Mouse (Mus musculus): ENCODE measurements around the gene Dph1. TPM values are rescaled to one million over a fixed set of nuclear protein-coding genes. Genes with fewer than 3 reads are reported as not detected.

Gene Dph1
- total RNA-seq, 2 experiments from 2014 or later = 0.58 to 4.5 TPM

DNA sequence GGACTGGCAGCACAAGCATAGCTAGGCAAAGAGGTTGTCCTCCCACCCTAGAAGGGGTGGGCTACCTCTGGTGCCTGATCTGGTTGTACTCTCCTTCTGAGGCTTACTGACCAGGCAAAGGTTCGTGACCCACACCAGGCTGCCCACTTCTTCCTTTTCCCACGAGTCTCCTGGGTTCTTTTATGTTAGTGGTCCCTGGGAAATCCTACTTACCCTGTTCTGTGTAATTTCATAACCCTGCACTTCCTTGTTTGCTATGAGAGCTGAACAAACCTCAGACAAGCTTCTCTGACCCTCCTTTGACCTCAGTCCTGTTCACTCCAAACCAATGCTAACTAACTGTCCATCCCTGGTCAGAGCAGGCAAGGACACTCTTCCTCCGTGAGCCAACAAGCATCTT is 50.0 kb downstream of the Dph1 start:
- ATAC-seq (replicated peaks; ENCODE audit: low FRiP score, poor library complexity, severe bottlenecking) = no peak

DNA sequence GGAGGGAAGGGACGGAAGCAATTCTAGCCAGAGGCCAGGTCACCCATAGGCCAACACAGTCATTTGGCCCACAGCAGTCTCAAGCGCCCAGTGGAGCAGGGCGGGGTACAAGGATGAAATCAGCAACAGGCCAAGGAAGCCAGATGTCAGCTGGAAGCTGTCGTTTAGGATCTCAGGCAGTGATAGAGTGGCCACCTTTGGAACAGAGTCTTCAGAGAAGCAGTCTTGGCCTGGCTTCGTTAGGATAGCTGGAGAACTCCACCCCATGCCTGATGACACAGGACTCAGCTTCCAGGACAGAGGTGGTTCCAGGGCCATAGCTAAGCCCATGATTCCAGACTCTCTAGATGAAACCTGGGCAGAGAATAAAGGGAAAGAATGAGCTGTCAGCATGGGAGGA is 50.6 kb downstream of the Dph1 start:
- no peak for ATAC-seq (replicated peaks; ENCODE audit: low FRiP score, poor library complexity, severe bottlenecking)

GRCm38 (mm10) chr11:75139122-75139963 is 51.7 kb downstream of the Dph1 start:
- no peak for ATAC-seq (replicated peaks; ENCODE audit: low FRiP score, poor library complexity, severe bottlenecking)

DNA sequence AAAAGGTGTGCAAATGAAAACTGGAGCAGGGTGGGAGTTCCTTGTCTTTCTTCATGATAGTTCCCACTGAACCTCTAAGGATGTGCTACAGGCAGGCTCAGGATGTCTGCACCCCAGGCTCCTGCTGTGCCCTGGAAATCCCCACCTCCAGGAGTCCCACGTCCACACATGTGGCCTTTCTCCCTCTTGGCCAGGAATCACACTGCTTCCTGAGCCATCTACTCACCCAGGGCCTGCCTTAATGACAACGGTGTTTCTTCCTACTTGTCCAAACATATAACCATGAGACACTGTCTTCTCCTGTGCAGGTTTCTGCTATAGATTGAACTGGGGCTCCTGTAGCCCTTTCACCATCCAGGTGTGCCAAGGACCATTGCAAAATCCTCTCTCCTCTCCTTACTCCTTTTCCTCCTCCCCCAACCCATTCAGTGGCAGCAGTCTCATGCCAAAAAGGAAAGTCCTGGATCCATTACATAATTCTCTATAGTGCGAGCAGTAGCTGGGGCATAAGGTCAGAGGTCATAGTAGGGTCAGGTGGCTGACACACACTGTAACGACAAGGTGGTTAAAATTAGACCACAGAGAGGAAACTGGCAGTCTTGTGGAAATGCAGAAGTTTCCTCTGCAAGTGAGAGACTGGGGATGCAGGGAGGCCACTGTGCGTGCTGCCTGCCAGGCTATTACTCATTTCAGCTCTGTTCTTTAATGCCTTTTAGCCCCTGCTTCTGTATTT is 54.2 kb downstream of the Dph1 start:
- no peak for ATAC-seq (replicated peaks; ENCODE audit: low FRiP score, poor library complexity, severe bottlenecking)

GRCm38 (mm10) chr11:75135358-75135757 is 55.7 kb downstream of the Dph1 start:
- no peak for ATAC-seq (replicated peaks; ENCODE audit: low FRiP score, poor library complexity, severe bottlenecking)

- no peak for ATAC-seq (replicated peaks; ENCODE audit: low FRiP score, poor library complexity, severe bottlenecking)
Measured at GRCm38 (mm10) chr11:75134485-75135068, 56.5 kb downstream of the Dph1 start.

- ATAC-seq (replicated peaks; ENCODE audit: low FRiP score, poor library complexity, severe bottlenecking) = no peak
Measured at GRCm38 (mm10) chr11:75133951-75134350, 57.1 kb downstream of the Dph1 start.

DNA sequence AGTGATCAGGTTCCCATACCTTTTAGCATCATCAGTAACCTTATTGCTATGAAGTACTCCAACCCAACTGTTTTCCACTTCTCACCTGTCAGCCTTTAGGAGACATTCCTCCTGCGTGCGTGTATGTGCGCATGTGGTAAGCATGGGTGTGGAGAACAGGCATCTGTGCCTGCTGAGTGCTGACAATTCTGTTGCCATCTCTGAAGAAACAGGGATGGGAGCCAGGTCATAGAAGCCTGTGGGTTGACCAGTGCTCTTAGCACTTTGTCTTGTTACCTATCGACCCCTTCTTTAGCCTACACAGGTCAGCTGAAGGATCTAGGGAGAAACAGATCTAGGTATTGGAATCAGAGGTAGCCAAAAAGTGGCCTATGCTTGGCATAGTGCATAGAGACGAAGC is 57.6 kb downstream of the Dph1 start:
- no peak for ATAC-seq (replicated peaks; ENCODE audit: low FRiP score, poor library complexity, severe bottlenecking)

DNA sequence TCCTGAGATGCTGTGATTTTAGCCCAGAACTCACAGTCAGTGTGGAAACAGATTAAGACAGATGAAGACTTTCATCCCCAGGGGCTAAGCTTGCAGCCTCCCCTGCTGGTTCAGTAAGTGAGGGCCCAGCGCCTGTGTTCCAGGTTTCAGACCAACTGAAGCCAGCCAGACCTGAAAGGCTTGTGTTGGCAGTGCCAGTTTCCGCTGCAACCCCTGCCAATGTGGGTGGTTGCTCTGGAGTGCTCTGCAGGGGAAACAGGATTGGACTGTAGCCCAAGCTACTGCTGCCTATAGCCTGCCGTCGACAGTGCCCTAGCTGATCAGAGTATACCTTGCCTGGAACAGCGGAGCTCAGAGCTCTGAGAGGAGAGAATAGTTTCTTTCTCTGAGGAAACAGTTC is 58.8 kb downstream of the Dph1 start:
- ATAC-seq (replicated peaks; ENCODE audit: low FRiP score, poor library complexity, severe bottlenecking) = no peak

- no peak for ATAC-seq (replicated peaks; ENCODE audit: low FRiP score, poor library complexity, severe bottlenecking)
Measured at GRCm38 (mm10) chr11:75131300-75131699, 59.7 kb downstream of the Dph1 start.

DNA sequence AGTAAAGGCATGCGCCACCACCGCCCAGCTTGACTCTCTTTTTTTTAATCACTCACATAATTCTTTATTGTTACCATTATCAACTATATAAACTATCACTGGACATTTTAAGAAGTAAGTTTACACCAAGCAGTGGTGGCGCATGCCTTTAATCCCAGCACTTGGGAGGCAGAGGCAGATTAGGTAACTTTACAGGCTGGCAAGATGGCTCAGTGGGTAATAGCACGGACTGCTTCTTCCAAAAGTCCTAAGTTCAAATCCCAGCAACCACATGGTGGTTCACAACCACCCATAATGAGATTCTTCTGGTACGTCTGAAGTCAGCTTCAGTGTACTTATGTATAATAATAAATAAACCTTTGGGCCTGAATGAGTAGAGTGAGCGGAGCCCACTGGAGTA is 61.6 kb downstream of the Dph1 start:
- no peak for ATAC-seq (replicated peaks; ENCODE audit: low FRiP score, poor library complexity, severe bottlenecking)

Other genes with a start within 250 kb of the Dph1 start
- not detected in 2 replicates for gene Hic1, start 21.7 kb downstream of the Dph1 start, total RNA-seq (2015; ENCODE audit: low replicate concordance)
- not detected in 2 replicates for gene Hic1, start 21.7 kb downstream of the Dph1 start, total RNA-seq (2017; ENCODE audit: low replicate concordance)
- gene Ovca2, start 12.4 kb downstream of the Dph1 start, total RNA-seq (2015; ENCODE audit: low replicate concordance) = 1.9 and 6.7 TPM in 2 replicates
- gene Ovca2, start 12.4 kb downstream of the Dph1 start, total RNA-seq (2017; ENCODE audit: low replicate concordance) = 4.6 and 5.7 TPM in 2 replicates
- not detected in 2 replicates for gene Rtn4rl1, start 2.5 kb upstream of the Dph1 start, total RNA-seq (2015; ENCODE audit: low replicate concordance)
- gene Rtn4rl1, start 2.5 kb upstream of the Dph1 start, total RNA-seq (2017; ENCODE audit: low replicate concordance) = not detected in 2 replicates
- 7.5 and 15.7 TPM in 2 replicates for gene Rpa1, start 157.1 kb upstream of the Dph1 start, total RNA-seq (2015; ENCODE audit: low replicate concordance)
- 47.8 and 64.4 TPM in 2 replicates for gene Rpa1, start 157.1 kb upstream of the Dph1 start, total RNA-seq (2017; ENCODE audit: low replicate concordance)
- 4.0 and 8.5 TPM in 2 replicates for gene Smyd4, start 157.2 kb upstream of the Dph1 start, total RNA-seq (2015; ENCODE audit: low replicate concordance)
- gene Smyd4, start 157.2 kb upstream of the Dph1 start, total RNA-seq (2017; ENCODE audit: low replicate concordance) = 1.4 and 2.9 TPM in 2 replicates
- 3.8 and 10.4 TPM in 2 replicates for gene Serpinf1, start 231.5 kb upstream of the Dph1 start, total RNA-seq (2015; ENCODE audit: low replicate concordance)
- 3.7 and 4.9 TPM in 2 replicates for gene Serpinf1, start 231.5 kb upstream of the Dph1 start, total RNA-seq (2017; ENCODE audit: low replicate concordance)
- 4.6 TPM in 1 of 2 replicates, not detected in the other for gene Serpinf2, start 248.3 kb upstream of the Dph1 start, total RNA-seq (2015; ENCODE audit: low replicate concordance)
- 0.70 and 0.94 TPM in 2 replicates for gene Serpinf2, start 248.3 kb upstream of the Dph1 start, total RNA-seq (2017; ENCODE audit: low replicate concordance)